Mouse (Mus musculus): Measurements from ENCODE around the gene Serpina3n.
"Not testable (repeated sequence)": the region's sequence is repeated elsewhere in the genome, so short reads cannot be mapped to it uniquely, and the experiment has no call there.

The Serpina3n gene

GRCm38 (mm10) chr12:104406454-104406885 is at the start of gene Serpina3n:
Gene Serpina3n, plus strand, starts transcription at chr12:104406729.
- DNase-seq (ENCODE audit: low read depth), result no peak

GRCm38 (mm10) chr12:104369986-104370385 is 36.5 kb upstream of the Serpina3n start:
- no peak for DNase-seq (ENCODE audit: low read depth)

GRCm38 (mm10) chr12:104377179-104377578 is 29.4 kb upstream of the Serpina3n start:
- DNase-seq (ENCODE audit: low read depth), result not testable (repeated sequence)

GRCm38 (mm10) chr12:104378351-104378750 is 28.2 kb upstream of the Serpina3n start:
- DNase-seq (ENCODE audit: low read depth), result not testable (repeated sequence)

GRCm38 (mm10) chr12:104378815-104379214 is 27.7 kb upstream of the Serpina3n start:
- DNase-seq (ENCODE audit: low read depth), result not testable (repeated sequence)

- no peak for DNase-seq (ENCODE audit: low read depth)
Observed at GRCm38 (mm10) chr12:104379856-104380255, 26.7 kb upstream of the Serpina3n start.

GRCm38 (mm10) chr12:104381071-104381604 is 25.4 kb upstream of the Serpina3n start:
- DNase-seq (ENCODE audit: low read depth), result not testable (repeated sequence)

GRCm38 (mm10) chr12:104385987-104386386 is 20.5 kb upstream of the Serpina3n start:
- not testable (repeated sequence) for DNase-seq (ENCODE audit: low read depth)

GRCm38 (mm10) chr12:104386878-104387277 is 19.7 kb upstream of the Serpina3n start:
- not testable (repeated sequence) for DNase-seq (ENCODE audit: low read depth)

GRCm38 (mm10) chr12:104388477-104388876 is 18.1 kb upstream of the Serpina3n start:
- no peak for DNase-seq (ENCODE audit: low read depth)

- DNase-seq (ENCODE audit: low read depth), result not testable (repeated sequence)
Observed at GRCm38 (mm10) chr12:104391057-104391456, 15.5 kb upstream of the Serpina3n start.

- DNase-seq (ENCODE audit: low read depth), result no peak
Observed at GRCm38 (mm10) chr12:104403968-104404367, 2.6 kb upstream of the Serpina3n start.

GRCm38 (mm10) chr12:104412507-104412906 is 6.0 kb downstream of the Serpina3n start:
- DNase-seq (ENCODE audit: low read depth), result no peak

- DNase-seq (ENCODE audit: low read depth), result no peak
Observed at GRCm38 (mm10) chr12:104414576-104414975, 8.0 kb downstream of the Serpina3n start.

GRCm38 (mm10) chr12:104415625-104416315 is 9.2 kb downstream of the Serpina3n start:
- DNase-seq (ENCODE audit: low read depth), result no peak

- DNase-seq (ENCODE audit: low read depth), result peak; percentile 29
Observed at GRCm38 (mm10) chr12:104418340-104419135, 12.0 kb downstream of the Serpina3n start.

GRCm38 (mm10) chr12:104419136-104419462 is 12.6 kb downstream of the Serpina3n start:
- DNase-seq (ENCODE audit: low read depth), result peak; percentile 8

GRCm38 (mm10) chr12:104422615-104423392 is 16.3 kb downstream of the Serpina3n start:
- DNase-seq (ENCODE audit: low read depth), result no peak

- no peak for DNase-seq (ENCODE audit: low read depth)
Observed at GRCm38 (mm10) chr12:104425591-104425990, 19.1 kb downstream of the Serpina3n start.

- peak; percentile 6 for DNase-seq (ENCODE audit: low read depth)
Observed at GRCm38 (mm10) chr12:104426915-104427314, 20.4 kb downstream of the Serpina3n start.

GRCm38 (mm10) chr12:104431359-104431758 is 24.8 kb downstream of the Serpina3n start:
- DNase-seq (ENCODE audit: low read depth), result no peak

GRCm38 (mm10) chr12:104433214-104433613 is 26.7 kb downstream of the Serpina3n start:
- no peak for DNase-seq (ENCODE audit: low read depth)
